Mouse (Mus musculus) stomach, postnatal 0 days (tissue): ENCODE results near the gene Matk.

Source experiments
- CTCF ChIP-seq: IDR thresholded peaks from 2 replicates; pipeline ENCODE4 v1.5.1; 2016; ENCODE audit warnings: antibody characterized with exemption, low read depth, mild to moderate bottlenecking, moderate library complexity
- EP300 ChIP-seq: optimal IDR thresholded peaks from 2 replicates; pipeline ENCODE3; 2016; ENCODE audit warnings: antibody characterized with exemption

- TF ChIP-seq EP300, result no peak
- no peak for TF ChIP-seq CTCF
Observed at GRCm38 (mm10) chr10:81244146-81244545, 8.6 kb upstream of the Matk start.
